Mouse (Mus musculus) layer of hippocampus, adult 9-10 months (tissue): ENCODE results near the gene Sh3pxd2a.
A peak's percentile ranks its signal among the peaks of the same experiment; 100 is the strongest.
"Not testable (repeated sequence)": the region's sequence is repeated elsewhere in the genome, so short reads cannot be mapped to it uniquely, and the experiment has no call there.

ENCODE experiments used
- DNase-seq: peaks from one replicate; pipeline ENCODE4 v3.0.0; 2022; ENCODE audit warnings: low spot score

Gene Sh3pxd2a

DNA sequence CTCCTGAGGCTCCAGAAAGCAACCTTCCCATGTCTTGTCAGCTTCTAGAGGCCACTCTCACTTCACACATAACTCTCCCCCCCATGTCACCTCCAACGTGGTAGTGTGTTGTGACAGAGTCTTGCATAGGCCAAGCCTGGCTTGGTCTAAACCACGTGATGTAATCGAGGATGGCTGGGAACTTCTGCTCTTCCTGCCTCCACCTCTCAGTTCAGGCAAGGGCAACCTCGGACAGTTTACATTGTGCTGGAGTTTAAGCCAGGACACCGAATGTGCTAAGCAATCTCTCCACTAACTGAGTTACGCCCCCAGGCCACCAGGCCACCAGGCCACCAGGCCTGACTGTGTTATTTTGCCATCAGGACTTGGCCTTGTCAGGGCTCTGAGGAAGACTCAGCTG lies 57.7 kb downstream of the Sh3pxd2a start:
- no peak for DNase-seq

DNA sequence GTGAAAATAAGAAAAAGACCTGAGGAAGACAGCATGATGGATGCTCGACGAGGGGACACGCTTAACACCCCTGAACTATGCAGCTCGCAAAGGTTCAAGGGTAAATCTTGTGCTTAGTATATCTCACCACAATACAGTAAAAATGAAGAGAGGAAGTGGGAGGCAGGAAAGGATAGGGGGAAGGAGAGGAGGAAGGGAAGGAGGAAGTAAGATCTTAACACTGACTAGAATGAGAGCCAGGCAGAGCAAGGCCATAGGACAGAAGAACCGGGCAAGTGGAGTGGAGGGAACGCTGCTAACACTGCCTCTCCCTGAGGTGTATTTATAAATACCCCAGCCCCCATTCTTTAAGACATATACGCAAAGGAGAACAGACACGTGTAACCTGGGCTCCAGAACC lies 58.7 kb downstream of the Sh3pxd2a start:
- DNase-seq = no peak

DNA sequence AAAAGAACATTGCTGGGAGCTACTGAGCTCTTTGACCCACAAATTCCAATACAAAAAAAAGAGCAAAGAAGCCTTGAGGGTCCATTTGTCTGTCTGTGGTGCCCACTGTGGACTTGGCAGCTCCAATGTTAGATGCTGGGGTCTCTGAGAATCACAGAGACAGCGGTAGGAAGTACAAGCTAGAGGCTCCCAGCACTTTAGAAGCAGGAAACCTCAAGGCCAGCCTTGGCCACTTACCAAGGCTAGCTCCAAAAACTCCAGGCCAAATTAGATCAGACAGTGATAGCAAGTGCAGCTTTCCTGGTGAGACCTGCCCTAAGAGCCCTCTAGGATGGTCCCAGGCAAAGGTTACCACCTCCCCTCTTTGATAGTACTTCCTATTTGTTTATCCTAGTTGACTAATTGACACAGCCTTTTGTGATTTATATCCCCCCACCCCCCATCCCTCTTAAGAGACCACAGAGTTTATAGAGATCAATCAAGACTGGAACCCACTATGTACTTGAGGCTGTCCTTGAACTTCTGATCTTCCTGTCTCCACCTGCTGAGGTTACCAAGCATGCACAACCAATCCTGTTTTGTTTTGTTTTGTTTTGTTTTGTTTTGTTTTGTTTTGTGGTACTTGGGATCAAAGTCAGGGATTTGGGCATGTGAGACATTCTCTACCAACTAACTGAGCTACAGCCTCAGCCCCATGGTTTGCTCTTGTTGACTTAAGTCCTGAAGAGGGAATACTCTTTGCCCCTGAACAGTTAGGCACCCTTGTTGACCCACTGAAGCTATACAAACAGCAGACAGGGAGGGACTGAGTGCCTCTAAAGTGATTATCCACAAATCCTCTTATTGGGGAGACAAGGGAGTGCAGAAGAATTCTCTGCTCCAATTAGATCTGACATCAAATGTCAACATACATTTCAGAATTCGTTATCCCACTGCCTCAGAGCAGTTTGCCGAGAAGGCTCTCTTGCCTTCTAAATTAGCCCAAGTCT lies 60.5 kb downstream of the Sh3pxd2a start:
- no peak for DNase-seq

GRCm38 (mm10) chr19:47402976-47403375 lies 61.2 kb downstream of the Sh3pxd2a start:
- DNase-seq = no peak

DNA sequence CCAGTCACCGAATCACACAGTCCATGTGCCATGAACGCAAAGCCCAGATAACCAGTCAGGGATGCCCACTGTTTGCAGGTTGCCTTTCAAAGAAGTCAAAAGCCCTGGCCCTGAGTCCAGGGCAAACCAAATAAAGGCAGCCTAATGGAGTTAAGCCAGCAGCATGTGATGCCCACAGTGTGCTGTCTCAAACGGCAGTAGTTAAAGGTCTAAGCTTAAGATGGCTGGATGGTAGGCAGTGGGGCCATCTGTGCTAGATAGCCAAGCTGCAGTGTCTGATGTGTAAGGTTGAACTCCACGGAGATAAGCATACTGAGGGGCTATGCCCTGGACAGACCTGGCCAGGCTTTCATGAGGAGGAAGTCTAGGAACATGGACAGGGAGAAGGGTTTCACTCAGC lies 61.7 kb downstream of the Sh3pxd2a start:
- no peak for DNase-seq

GRCm38 (mm10) chr19:47399709-47400108 lies 64.5 kb downstream of the Sh3pxd2a start:
- DNase-seq = no peak

GRCm38 (mm10) chr19:47399029-47399428 lies 65.2 kb downstream of the Sh3pxd2a start:
- no peak for DNase-seq

- no peak for DNase-seq
Measured at GRCm38 (mm10) chr19:47397882-47398671, 66.1 kb downstream of the Sh3pxd2a start.

DNA sequence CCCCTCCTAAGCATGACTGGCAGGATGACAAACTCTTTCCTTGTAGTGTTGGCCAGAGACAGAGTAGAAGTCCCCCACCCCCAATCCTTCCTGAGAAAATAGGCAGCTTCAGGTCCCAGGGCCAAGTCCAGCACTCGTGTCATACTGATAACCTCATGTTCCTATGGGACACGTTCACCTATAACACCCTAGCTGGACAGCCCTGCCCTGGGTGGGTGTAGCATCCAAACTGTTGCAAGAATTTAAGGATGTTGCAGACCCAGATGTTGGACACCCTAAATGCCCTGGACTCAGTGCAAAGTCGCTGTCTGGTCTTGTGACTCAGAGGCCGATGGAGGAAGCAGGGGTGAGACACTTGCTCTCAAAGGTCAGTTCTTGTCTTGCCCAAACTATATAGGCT lies 68.9 kb downstream of the Sh3pxd2a start:
- DNase-seq = no peak

DNA sequence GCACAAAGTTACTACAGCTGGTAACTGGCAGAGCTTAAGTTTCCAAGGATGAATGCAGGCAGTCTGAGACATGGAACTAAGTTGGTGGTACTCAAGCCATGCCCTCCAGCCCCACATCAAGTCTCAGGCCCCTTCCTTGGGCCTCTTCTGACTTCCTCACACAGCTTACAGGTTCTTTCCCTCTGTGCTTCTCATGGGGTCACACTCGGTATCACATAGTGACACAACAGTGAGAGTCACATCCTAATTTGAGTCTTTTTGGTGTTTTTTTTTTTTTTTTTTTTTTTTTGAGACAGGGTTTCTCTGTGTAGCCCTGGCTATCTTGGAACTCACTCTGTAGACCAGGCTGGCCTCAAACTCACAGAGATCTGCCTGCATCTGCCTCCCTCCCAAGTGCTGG lies 69.4 kb downstream of the Sh3pxd2a start:
- not testable (repeated sequence) for DNase-seq

DNA sequence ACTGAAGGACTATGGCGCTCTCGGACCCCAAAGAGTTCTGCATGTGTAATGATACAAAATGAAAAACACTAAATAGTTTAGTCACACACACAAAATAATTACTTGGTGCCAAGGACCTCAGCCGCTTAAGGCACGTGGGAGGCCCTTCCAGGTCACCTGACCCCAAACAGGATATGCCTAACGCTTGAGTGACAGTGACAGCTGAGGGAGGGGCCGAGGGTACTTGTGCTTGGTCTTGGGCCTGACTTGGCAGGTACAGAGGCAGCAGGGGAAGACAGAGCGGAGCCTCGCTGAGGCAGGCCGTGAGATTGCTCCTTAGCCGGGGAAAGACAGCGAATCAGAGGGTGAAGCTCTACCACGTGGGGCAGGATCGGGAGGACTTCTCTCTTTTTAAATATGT lies 73.3 kb downstream of the Sh3pxd2a start:
- no peak for DNase-seq

DNA sequence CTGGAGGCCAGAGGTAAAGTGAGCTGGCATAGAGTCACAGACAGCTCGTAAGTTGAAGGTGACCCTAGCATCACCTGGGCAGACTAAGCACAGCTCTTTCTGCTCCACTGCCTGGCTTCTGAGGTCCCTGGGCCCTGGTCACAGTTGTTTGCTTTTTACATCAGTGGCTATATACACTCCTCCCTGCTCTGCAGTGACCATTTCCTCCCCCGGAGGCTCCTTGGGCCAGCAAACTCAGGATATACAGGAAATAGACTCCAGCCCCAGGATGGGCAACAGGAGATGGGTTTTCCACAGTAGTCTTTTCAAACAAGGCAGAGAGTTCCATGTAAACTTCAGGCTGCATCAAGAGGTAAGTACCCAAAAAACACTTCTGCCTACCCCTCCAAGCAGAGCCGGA lies 76.3 kb downstream of the Sh3pxd2a start:
- no peak for DNase-seq

GRCm38 (mm10) chr19:47387395-47387794 lies 76.8 kb downstream of the Sh3pxd2a start:
- DNase-seq = no peak

DNA sequence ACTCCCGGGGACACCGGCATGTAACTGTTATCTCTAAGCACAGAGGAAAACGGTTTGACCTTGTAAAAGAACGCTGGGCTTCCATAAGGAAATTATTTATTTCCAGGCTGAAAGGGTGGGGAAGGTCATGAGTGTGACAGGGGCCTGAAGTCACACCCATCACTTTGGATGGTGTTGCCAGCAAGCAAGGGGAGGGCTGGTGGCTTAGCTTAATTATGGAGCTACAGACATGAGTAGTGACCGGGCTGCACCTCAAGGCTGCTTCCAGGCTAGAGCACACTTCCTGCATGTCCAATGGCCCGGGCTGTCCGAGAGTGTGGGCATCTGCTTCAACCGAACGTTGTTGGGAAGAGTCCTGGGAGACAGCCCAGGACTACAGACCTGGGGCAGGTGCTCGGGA lies 78.2 kb downstream of the Sh3pxd2a start:
- no peak for DNase-seq

- no peak for DNase-seq
Measured at GRCm38 (mm10) chr19:47384639-47385038, 79.6 kb downstream of the Sh3pxd2a start.

- no peak for DNase-seq
Measured at GRCm38 (mm10) chr19:47384036-47384435, 80.2 kb downstream of the Sh3pxd2a start.

DNA sequence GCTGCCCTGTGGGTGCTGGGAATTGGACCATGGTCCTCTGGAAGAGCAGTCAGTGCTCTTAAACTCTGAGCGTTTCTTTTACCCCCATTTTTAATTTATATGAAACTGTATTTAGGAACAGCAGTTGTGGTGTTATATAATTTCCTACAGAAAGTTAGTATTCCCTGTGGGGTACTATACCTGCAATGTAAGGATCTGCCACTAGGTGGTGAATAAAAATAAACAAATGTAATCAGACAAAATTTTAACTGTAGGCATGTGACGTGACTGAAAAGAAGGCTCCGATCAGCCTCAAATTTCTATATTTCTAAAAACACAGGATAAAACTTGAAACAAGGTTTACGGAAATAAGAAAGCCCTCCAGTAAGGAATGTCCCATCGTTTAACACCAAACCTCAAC lies 81.9 kb downstream of the Sh3pxd2a start:
- no peak for DNase-seq

GRCm38 (mm10) chr19:47381011-47381410 lies 83.2 kb downstream of the Sh3pxd2a start:
- DNase-seq = no peak

GRCm38 (mm10) chr19:47379141-47379540 lies 85.1 kb downstream of the Sh3pxd2a start:
- DNase-seq = no peak

DNA sequence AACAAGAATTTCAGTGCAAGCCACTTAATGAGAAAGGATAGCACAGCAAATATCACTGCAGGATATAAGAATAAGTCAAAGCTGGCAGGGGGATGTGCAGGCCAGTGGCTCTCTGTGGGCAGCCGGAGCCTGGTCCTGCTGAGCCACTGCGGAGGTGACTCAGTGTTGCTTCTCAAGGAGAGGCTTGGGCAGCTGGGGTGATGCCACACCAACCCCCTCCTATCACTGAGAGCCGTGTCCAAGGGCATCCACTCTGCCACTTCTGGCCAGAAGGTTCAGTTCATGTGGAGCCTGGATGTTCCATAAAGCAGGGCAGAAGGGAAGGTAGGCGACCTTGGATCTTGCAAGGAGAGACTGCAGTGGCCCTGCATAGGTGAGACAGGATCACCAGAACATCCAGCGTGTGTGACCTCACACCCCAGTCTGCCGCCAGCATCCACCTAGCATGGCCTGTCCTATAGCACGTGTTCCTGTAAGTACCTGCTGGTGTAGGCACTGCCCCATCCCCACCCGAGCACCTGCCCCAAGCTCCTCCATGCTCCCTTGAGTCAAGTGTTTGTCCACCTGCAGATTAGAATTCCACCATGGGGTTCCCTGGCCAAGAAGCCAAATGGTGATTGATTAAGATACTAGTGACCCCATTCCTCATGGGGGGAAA lies 89.2 kb downstream of the Sh3pxd2a start:
- DNase-seq = no peak

DNA sequence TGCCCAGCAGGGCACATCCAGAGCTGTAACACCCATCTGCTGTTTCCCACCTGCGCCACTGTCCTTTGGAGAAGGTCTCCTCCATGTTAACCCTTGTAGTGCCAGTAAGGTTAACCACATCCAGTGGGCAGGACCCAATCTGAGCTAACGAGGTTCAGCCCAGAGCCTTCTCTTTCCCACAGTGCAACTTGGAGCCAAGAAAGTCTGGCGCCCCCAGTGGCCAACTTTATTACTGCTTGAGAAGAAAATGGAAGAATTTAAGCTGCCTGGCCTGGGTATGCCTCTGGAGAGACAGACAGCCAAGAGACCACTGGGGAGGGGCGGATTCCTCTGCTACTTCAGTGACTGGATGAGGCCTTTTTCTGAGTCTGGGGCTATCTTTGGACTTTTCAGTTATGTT lies 89.8 kb downstream of the Sh3pxd2a start:
- peak; percentile 29 for DNase-seq

DNA sequence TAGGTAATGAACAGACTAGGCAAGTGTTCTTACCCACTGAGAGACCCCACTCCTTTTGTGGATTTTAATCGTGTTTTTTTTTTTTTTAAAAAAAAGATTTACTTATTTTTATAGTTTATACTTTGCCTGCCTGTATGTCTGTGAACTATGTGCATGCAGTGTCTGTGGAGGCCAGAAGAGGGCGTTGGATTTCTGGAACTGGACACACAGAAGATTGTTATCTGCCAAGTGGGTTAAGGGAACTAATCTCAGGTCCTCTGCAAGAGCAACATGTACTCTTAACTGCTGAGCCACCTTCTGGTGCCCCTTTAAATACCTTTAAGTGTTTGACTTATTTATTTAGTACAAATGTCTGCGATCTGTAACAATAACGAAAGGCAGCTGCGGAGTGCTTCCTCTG lies 92.2 kb downstream of the Sh3pxd2a start:
- no peak for DNase-seq

DNA sequence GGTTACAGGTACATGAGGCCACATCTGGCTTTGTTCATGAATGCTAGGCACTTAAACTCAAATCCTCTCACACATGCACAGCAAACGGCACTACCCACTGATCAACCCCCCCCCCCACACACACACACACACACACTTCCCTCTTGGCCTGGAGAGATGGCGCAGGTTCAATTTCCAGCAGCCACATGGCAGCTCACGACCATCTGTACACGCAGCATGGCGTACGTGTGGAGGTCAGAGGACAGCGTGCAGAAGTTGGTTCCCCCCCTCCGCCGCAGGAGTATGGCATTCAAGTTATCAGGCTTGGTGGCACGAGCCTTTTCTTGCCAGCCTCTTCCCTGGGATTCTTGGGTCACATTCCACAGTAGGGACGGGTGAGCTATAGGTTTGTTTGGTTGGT lies 92.7 kb downstream of the Sh3pxd2a start:
- DNase-seq = no peak
